Mouse (Mus musculus): ENCODE data around the gene Ddx41. TPM values are rescaled to one million over a fixed set of nuclear protein-coding genes. Genes with fewer than 3 reads are reported as not detected.

Ddx41 gene
- 82.6 and 88.1 TPM in 2 replicates for polyA plus RNA-seq (2012)

GRCm38 (mm10) chr13:55536194-55537175, at the start of gene Ddx41:
Gene Ddx41 (minus strand): TSS chr13:55536658.
- TF ChIP-seq GATA1 (IDR thresholded peaks at IDR 0.05; ENCODE audit: low read length), result no peak

- TF ChIP-seq GATA1 (IDR thresholded peaks at IDR 0.05; ENCODE audit: low read length), result no peak
These were observed 41.6 kb upstream of the Ddx41 start for GRCm38 (mm10) chr13:55578086-55578485.

- TF ChIP-seq GATA1 (IDR thresholded peaks at IDR 0.05; ENCODE audit: low read length), result no peak
These were observed 39.5 kb upstream of the Ddx41 start for GRCm38 (mm10) chr13:55575932-55576331.

- TF ChIP-seq GATA1 (IDR thresholded peaks at IDR 0.05; ENCODE audit: low read length), result no peak
These were observed 37.9 kb upstream of the Ddx41 start for GRCm38 (mm10) chr13:55574321-55574720.

- TF ChIP-seq GATA1 (IDR thresholded peaks at IDR 0.05; ENCODE audit: low read length), result no peak
These were observed 37.0 kb upstream of the Ddx41 start, which contains the start of gene Tmed9 for GRCm38 (mm10) chr13:55573432-55573831. Gene Tmed9 (plus strand): TSS chr13:55573732.

- no peak for TF ChIP-seq GATA1 (IDR thresholded peaks at IDR 0.05; ENCODE audit: low read length)
These were observed 35.5 kb upstream of the Ddx41 start for GRCm38 (mm10) chr13:55571977-55572376.

- no peak for TF ChIP-seq GATA1 (IDR thresholded peaks at IDR 0.05; ENCODE audit: low read length)
These were observed 34.7 kb upstream of the Ddx41 start, which contains the start of gene Fam193b for GRCm38 (mm10) chr13:55571027-55571751. Gene Fam193b (minus strand): TSS chr13:55571120.

- no peak for TF ChIP-seq GATA1 (IDR thresholded peaks at IDR 0.05; ENCODE audit: low read length)
These were observed 34.0 kb upstream of the Ddx41 start for GRCm38 (mm10) chr13:55570286-55570973.

- TF ChIP-seq GATA1 (IDR thresholded peaks at IDR 0.05; ENCODE audit: low read length), result no peak
These were observed 33.3 kb upstream of the Ddx41 start for GRCm38 (mm10) chr13:55569726-55570285.

GRCm38 (mm10) chr13:55567949-55568348, 31.5 kb upstream of the Ddx41 start:
- TF ChIP-seq GATA1 (IDR thresholded peaks at IDR 0.05; ENCODE audit: low read length), result no peak

- TF ChIP-seq GATA1 (IDR thresholded peaks at IDR 0.05; ENCODE audit: low read length), result no peak
These were observed 30.5 kb upstream of the Ddx41 start for GRCm38 (mm10) chr13:55567001-55567400.

GRCm38 (mm10) chr13:55563266-55563879, 26.9 kb upstream of the Ddx41 start:
- no peak for TF ChIP-seq GATA1 (IDR thresholded peaks at IDR 0.05; ENCODE audit: low read length)

GRCm38 (mm10) chr13:55557499-55557898, 21.0 kb upstream of the Ddx41 start:
- no peak for TF ChIP-seq GATA1 (IDR thresholded peaks at IDR 0.05; ENCODE audit: low read length)

- no peak for TF ChIP-seq GATA1 (IDR thresholded peaks at IDR 0.05; ENCODE audit: low read length)
These were observed 19.5 kb upstream of the Ddx41 start for GRCm38 (mm10) chr13:55555921-55556320.

GRCm38 (mm10) chr13:55549061-55549460, 12.6 kb upstream of the Ddx41 start:
- no peak for TF ChIP-seq GATA1 (IDR thresholded peaks at IDR 0.05; ENCODE audit: low read length)

Data from G1E-ER4 (cell line).